Mouse (Mus musculus): ENCODE measurements around the gene Clcf1. TPM values are rescaled to one million over a fixed set of nuclear protein-coding genes. Genes with fewer than 3 reads are reported as not detected.

Clcf1 gene
- total and polyA plus RNA-seq, 3 experiments: 0.42 to 2.3 TPM; not detected in 1

GRCm38 (mm10) chr19:4242416-4242815, 28.4 kb downstream of the Clcf1 start:
- Histone ChIP-seq H3K4me1 (ENCODE audit: control insufficient read depth in 1 of 2, insufficient read depth in 2 of 2, low read length in 2 of 2) (peaks cover 0 to 3% of the 10 kb centered on the region in 2 experiments; a peak in 2 of 4 replicates), H3K36me3 (ENCODE audit: control insufficient read depth in 1 of 2, insufficient read depth in 2 of 2, low read length in 2 of 2) (peaks cover 0 to 3% of the 10 kb centered on the region in 2 experiments; a peak in 1 of 4 replicates), H3K27ac (ENCODE audit: control insufficient read depth, low read depth, low read length) (no peak overlapping the region), H3K9me3 (replicated peaks; ENCODE audit: insufficient read depth, low read length) (no peaks in the 10 kb centered on the region), H3K79me2 (ENCODE audit: control insufficient read depth, insufficient read depth, low read length, poor library complexity) (no peaks in the 10 kb centered on the region), H3K4me3 (ENCODE audit: control insufficient read depth in 1 of 2, insufficient read depth in 1 of 2, low read depth in 2 of 2, low read length in 2 of 2) (no peak overlapping the region), H3K9ac (ENCODE audit: control insufficient read depth, low read depth, low read length, poor library complexity, severe bottlenecking) (no peak overlapping the region), H3K27me3 (ENCODE audit: control insufficient read depth in 1 of 2, insufficient read depth in 2 of 2, low read length in 2 of 2) (0 out of 4 replicates have a peak, but pooled peaks cover 0 to under 1% of the 10 kb centered on the region in 2 experiments)
- TF ChIP-seq CTCF (IDR thresholded peaks at IDR 0.05 in 2 of 3, conservative IDR thresholded peaks at IDR 0.05 in 1 of 3; ENCODE audit: control insufficient read depth in 1 of 3, insufficient read depth in 1 of 3, low read depth in 2 of 3, low read length in 3 of 3, poor library complexity in 1 of 3, severe bottlenecking in 1 of 3) (peak in 2 of 3 experiments; percentile 7 to 50; a peak in 3 of 6 replicates), ZNF384 (IDR thresholded peaks at IDR 0.05; ENCODE audit: low read depth, low read length) (no peak), RAD21 (IDR thresholded peaks at IDR 0.05; ENCODE audit: low read depth, low read length) (peak; percentile 40), MYC (IDR thresholded peaks at IDR 0.05; ENCODE audit: low read depth, low read length) (no peak), ZC3H11A (IDR thresholded peaks at IDR 0.05; ENCODE audit: low read depth, low read length) (peak; percentile 46), CHD1 (IDR thresholded peaks at IDR 0.05; ENCODE audit: low read depth, low read length) (no peak), SMC3 (IDR thresholded peaks at IDR 0.05; ENCODE audit: low read depth, low read length) (peak; percentile 65), POLR2A (IDR thresholded peaks at IDR 0.05; ENCODE audit: control insufficient read depth in 1 of 2, insufficient read depth in 1 of 2, low read depth in 1 of 2, low read length in 2 of 2, poor library complexity in 1 of 2) (no peak)
- DNase-seq (ENCODE audit: low read depth, low spot score): peak; percentile 37

GRCm38 (mm10) chr19:4244775-4245174, 30.7 kb downstream of the Clcf1 start:
- Histone ChIP-seq H3K36me3 (ENCODE audit: control insufficient read depth in 1 of 2, insufficient read depth in 2 of 2, low read length in 2 of 2) (peaks cover 0 to 3% of the 10 kb centered on the region in 2 experiments; a peak in 1 of 4 replicates), H3K9me3 (replicated peaks; ENCODE audit: insufficient read depth, low read length) (no peaks in the 10 kb centered on the region), H3K4me1 (ENCODE audit: control insufficient read depth in 1 of 2, insufficient read depth in 2 of 2, low read length in 2 of 2) (peaks cover 0 to 3% of the 10 kb centered on the region in 2 experiments; a peak in 2 of 4 replicates), H3K4me3 (ENCODE audit: control insufficient read depth in 1 of 2, insufficient read depth in 1 of 2, low read depth in 2 of 2, low read length in 2 of 2) (no peak overlapping the region), H3K27ac (ENCODE audit: control insufficient read depth, low read depth, low read length) (no peak overlapping the region), H3K27me3 (ENCODE audit: control insufficient read depth in 1 of 2, insufficient read depth in 2 of 2, low read length in 2 of 2) (no peaks in the 10 kb centered on the region; a peak in 1 of 4 replicates), H3K9ac (ENCODE audit: control insufficient read depth, low read depth, low read length, poor library complexity, severe bottlenecking) (no peak overlapping the region), H3K79me2 (ENCODE audit: control insufficient read depth, insufficient read depth, low read length, poor library complexity) (no peaks in the 10 kb centered on the region)
- DNase-seq (ENCODE audit: low read depth, low spot score): no peak
- TF ChIP-seq MAX (IDR thresholded peaks at IDR 0.05; ENCODE audit: low read length) (no peak), JUND (IDR thresholded peaks at IDR 0.05; ENCODE audit: low read depth, low read length) (no peak), BHLHE40 (IDR thresholded peaks at IDR 0.05; ENCODE audit: borderline replicate concordance, low read depth, low read length) (no peak), USF2 (IDR thresholded peaks at IDR 0.05; ENCODE audit: borderline replicate concordance in 1 of 2, insufficient read depth in 1 of 2, low read depth in 1 of 2, low read length in 2 of 2) (no peak), POLR2AphosphoS5 (IDR thresholded peaks at IDR 0.05; ENCODE audit: borderline replicate concordance, low read depth, low read length) (no peak), ZC3H11A (IDR thresholded peaks at IDR 0.05; ENCODE audit: low read depth, low read length) (no peak), NELFE (IDR thresholded peaks at IDR 0.05; ENCODE audit: low read depth, low read length) (no peak), CTCF (IDR thresholded peaks at IDR 0.05 in 2 of 3, conservative IDR thresholded peaks at IDR 0.05 in 1 of 3; ENCODE audit: control insufficient read depth in 1 of 3, insufficient read depth in 1 of 3, low read depth in 2 of 3, low read length in 3 of 3, poor library complexity in 1 of 3, severe bottlenecking in 1 of 3) (no peak), ZKSCAN1 (IDR thresholded peaks at IDR 0.05; ENCODE audit: low read depth, low read length) (no peak), GABPA (IDR thresholded peaks at IDR 0.05; ENCODE audit: low read depth, low read length) (no peak), MYC (IDR thresholded peaks at IDR 0.05; ENCODE audit: low read depth, low read length) (no peak), ELF1 (IDR thresholded peaks at IDR 0.05; ENCODE audit: low read depth, low read length) (no peak), MYB (IDR thresholded peaks at IDR 0.05; ENCODE audit: low read depth, low read length) (no peak), KAT2A (conservative IDR thresholded peaks at IDR 0.05; ENCODE audit: low read depth, low read length) (no peak), RAD21 (IDR thresholded peaks at IDR 0.05; ENCODE audit: low read depth, low read length) (no peak), CHD1 (IDR thresholded peaks at IDR 0.05; ENCODE audit: low read depth, low read length) (no peak), SIN3A (IDR thresholded peaks at IDR 0.05; ENCODE audit: low read length) (no peak), UBTF (IDR thresholded peaks at IDR 0.05; ENCODE audit: borderline replicate concordance, insufficient read depth, low read depth, low read length) (no peak), E2F4 (IDR thresholded peaks at IDR 0.05; ENCODE audit: borderline replicate concordance, low read depth, low read length) (no peak), RCOR1 (IDR thresholded peaks at IDR 0.05; ENCODE audit: low read depth, low read length) (no peak)

Measured in MEL (cell line).